Mouse (Mus musculus): ENCODE results near the gene Taok3. TPM values are rescaled to one million over a fixed set of nuclear protein-coding genes. Genes with fewer than 3 reads are reported as not detected.
A peak's percentile ranks its signal among the peaks of the same experiment; 100 is the strongest.

Taok3 gene
- polyA plus RNA-seq, 1 experiment from 2014 or later: 40.4 TPM

DNA sequence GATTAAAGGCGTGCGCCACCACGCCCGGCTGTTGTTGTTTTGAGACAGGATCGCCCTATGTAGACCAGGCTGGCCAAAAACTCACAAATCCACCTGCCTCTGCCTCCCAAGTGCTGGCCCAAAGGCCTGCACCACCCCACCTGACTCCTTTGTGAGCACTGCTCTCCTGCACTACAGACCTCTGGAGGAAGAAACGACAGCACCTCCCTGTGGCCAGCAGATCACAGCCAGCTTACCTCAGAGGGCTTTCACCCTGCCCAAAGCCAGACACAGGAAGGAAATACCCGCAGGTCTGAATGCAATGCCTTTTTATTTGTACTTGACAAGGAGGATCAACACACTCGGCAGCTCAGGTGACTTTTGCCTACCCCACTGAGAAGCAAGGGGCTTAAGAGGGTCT lies 162.4 kb downstream of the Taok3 start:
- no peak overlapping the region for H3K27ac ChIP-seq (ENCODE audit: low read depth, low read length)

DNA sequence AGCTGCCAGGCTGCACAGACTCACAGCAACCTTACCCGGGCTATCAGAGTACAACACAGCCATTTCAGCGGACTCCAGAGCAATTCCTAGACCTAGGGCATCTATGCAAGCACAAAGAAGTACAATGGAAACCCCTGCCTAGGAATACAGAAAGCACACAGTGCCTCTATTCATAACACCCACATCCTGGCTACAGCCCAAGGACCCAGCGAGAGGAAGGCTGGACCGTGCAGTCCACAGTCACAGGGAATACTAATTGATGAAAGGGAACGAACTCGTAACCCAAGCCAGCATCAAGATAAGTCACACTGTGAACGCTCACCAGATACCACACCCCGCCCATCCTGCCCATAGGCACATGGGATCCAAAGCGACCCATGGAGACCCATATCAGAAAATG lies 164.1 kb downstream of the Taok3 start:
- Histone ChIP-seq H3K9me3 (ENCODE audit: control insufficient read depth) (no peaks in the 10 kb centered on the region), H3K4me3 (ENCODE audit: low read depth, low read length) (no peak overlapping the region), H3K36me3 (ENCODE audit: control insufficient read depth, insufficient read depth) (peaks cover 18% of the 10 kb centered on the region; the same call in 1 of the 2 replicates), H3K27ac (ENCODE audit: low read depth, low read length) (no peak overlapping the region), H3K4me2 (replicated peaks; ENCODE audit: low read depth) (no peak overlapping the region), H3K9ac (ENCODE audit: low read depth, low read length) (no peak overlapping the region), H3K27me3 (replicated peaks; ENCODE audit: control insufficient read depth, insufficient read depth, low read length) (no peaks in the 10 kb centered on the region), H3K4me1 (replicated peaks; ENCODE audit: control insufficient read depth, insufficient read depth, low read length) (0 out of 2 replicates have a peak, but pooled peaks cover 4% of the 10 kb centered on the region)
- TF ChIP-seq CTCF (IDR thresholded peaks at IDR 0.05; ENCODE audit: low read depth): no peak
- 80% methylated on average over 9 of the region's 9 CpGs for WGBS
- ATAC-seq: no peak

More for the DNA sequence above, 162.4 kb downstream of the Taok3 start:
- Histone ChIP-seq H3K4me3 (ENCODE audit: low read depth, low read length) (no peak overlapping the region), H3K9ac (ENCODE audit: low read depth, low read length) (no peak overlapping the region), H3K4me2 (replicated peaks; ENCODE audit: low read depth) (no peak overlapping the region), H3K4me1 (replicated peaks; ENCODE audit: control insufficient read depth, insufficient read depth, low read length) (no peaks in the 10 kb centered on the region), H3K9me3 (ENCODE audit: control insufficient read depth) (no peaks in the 10 kb centered on the region), H3K27me3 (replicated peaks; ENCODE audit: control insufficient read depth, insufficient read depth, low read length) (no peaks in the 10 kb centered on the region), H3K36me3 (ENCODE audit: control insufficient read depth, insufficient read depth) (peaks cover 18% of the 10 kb centered on the region; the same call in 1 of the 2 replicates)
- ATAC-seq: no peak
- 86% methylated on average over 8 of the region's 8 CpGs for WGBS
- peak; percentile 38 for TF ChIP-seq CTCF (IDR thresholded peaks at IDR 0.05; ENCODE audit: low read depth)

DNA sequence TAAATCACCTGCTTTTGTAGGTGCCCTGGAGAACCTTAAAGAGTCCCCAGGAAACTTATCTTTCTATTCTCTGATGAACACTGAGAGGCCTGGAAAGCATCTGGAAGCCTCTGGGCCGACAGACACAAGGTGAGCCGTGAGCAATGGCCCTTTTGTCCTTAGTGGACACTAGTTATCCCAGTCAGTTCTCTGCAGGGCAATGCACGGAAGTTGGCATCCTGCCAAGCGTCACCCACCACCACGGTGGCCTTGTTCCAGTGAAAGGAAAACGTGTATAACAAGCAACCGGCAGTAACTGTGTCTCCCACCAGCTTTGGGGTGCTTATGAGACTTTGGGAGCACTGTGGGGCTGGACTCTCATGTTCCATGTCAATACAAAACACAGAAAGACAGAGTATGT lies 164.8 kb downstream of the Taok3 start:
- no peak for TF ChIP-seq CTCF (IDR thresholded peaks at IDR 0.05; ENCODE audit: low read depth)
- no peak overlapping the region for H3K9ac ChIP-seq (ENCODE audit: low read depth, low read length)
- no peak for ATAC-seq
- H3K9me3 ChIP-seq (ENCODE audit: control insufficient read depth): no peaks in the 10 kb centered on the region
- H3K36me3 ChIP-seq (ENCODE audit: control insufficient read depth, insufficient read depth): peaks cover 18% of the 10 kb centered on the region; the same call in 1 of the 2 replicates
- H3K4me2 ChIP-seq (replicated peaks; ENCODE audit: low read depth): no peak overlapping the region
- no peak overlapping the region for H3K27ac ChIP-seq (ENCODE audit: low read depth, low read length)
- no peak overlapping the region for H3K4me3 ChIP-seq (ENCODE audit: low read depth, low read length)
- H3K4me1 ChIP-seq (replicated peaks; ENCODE audit: control insufficient read depth, insufficient read depth, low read length): 0 out of 2 replicates have a peak, but pooled peaks cover 4% of the 10 kb centered on the region
- no peaks in the 10 kb centered on the region for H3K27me3 ChIP-seq (replicated peaks; ENCODE audit: control insufficient read depth, insufficient read depth, low read length)
- 59% methylated on average over 7 of the region's 7 CpGs for WGBS

DNA sequence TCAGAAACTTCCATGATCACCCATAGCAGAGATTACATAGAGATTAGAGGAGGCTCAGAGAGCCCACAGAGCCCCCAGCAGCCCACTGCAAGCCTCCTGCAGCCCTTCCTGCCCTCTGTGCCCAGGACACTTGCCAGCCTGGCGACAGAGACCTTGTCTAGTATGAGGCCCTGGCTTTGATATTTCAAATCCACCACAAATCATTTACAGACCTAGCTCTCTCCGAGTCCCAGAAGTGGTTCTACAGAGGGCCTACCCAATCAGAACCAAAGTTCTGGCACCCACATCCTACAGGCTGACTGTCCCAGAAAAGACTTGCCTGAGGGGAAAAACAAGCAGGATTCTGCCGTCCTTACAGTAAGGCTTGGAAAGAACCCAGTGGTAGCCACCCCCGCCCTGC lies 165.3 kb downstream of the Taok3 start:
- no peak for ATAC-seq
- TF ChIP-seq CTCF (IDR thresholded peaks at IDR 0.05; ENCODE audit: low read depth): no peak
- 64% methylated on average over 4 of the region's 4 CpGs for WGBS
- no peaks in the 10 kb centered on the region for H3K9me3 ChIP-seq (ENCODE audit: control insufficient read depth)
- no peak overlapping the region for H3K27ac ChIP-seq (ENCODE audit: low read depth, low read length)
- H3K4me1 ChIP-seq (replicated peaks; ENCODE audit: control insufficient read depth, insufficient read depth, low read length): 0 out of 2 replicates have a peak, but pooled peaks cover 4% of the 10 kb centered on the region
- no peak overlapping the region for H3K4me3 ChIP-seq (ENCODE audit: low read depth, low read length)
- peaks cover 18% of the 10 kb centered on the region; the same call in 1 of the 2 replicates for H3K36me3 ChIP-seq (ENCODE audit: control insufficient read depth, insufficient read depth)
- no peak overlapping the region for H3K4me2 ChIP-seq (replicated peaks; ENCODE audit: low read depth)
- no peaks in the 10 kb centered on the region for H3K27me3 ChIP-seq (replicated peaks; ENCODE audit: control insufficient read depth, insufficient read depth, low read length)
- no peak overlapping the region for H3K9ac ChIP-seq (ENCODE audit: low read depth, low read length)

DNA sequence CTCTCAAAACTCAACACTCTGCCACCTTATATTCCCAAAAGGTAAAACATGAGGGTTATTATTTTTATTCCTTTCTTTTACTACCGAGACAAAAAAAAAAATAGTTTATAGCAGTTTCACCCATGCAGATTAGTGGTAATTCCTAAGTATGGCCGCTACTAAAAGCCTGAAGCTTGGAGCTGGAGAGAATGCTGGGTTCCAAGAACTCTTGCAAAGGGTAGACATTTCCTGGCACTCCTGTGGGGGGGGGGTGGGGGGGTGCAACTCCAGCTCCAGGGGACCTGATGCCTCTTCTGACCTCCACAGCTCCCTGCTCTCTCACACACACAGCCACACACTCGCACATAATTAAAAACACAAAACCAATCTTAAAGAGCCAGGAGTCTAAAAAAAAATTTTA lies 166.4 kb downstream of the Taok3 start:
- no peak for ATAC-seq
- no peak for TF ChIP-seq CTCF (IDR thresholded peaks at IDR 0.05; ENCODE audit: low read depth)
- Histone ChIP-seq H3K36me3 (ENCODE audit: control insufficient read depth, insufficient read depth) (peaks cover 18% of the 10 kb centered on the region; the same call in 1 of the 2 replicates), H3K9me3 (ENCODE audit: control insufficient read depth) (no peaks in the 10 kb centered on the region), H3K27ac (ENCODE audit: low read depth, low read length) (no peak overlapping the region), H3K4me2 (replicated peaks; ENCODE audit: low read depth) (peak overlapping the region; percentile 86), H3K4me1 (replicated peaks; ENCODE audit: control insufficient read depth, insufficient read depth, low read length) (0 out of 2 replicates have a peak, but pooled peaks cover 4% of the 10 kb centered on the region), H3K27me3 (replicated peaks; ENCODE audit: control insufficient read depth, insufficient read depth, low read length) (no peaks in the 10 kb centered on the region), H3K4me3 (ENCODE audit: low read depth, low read length) (peak overlapping the region; percentile 72), H3K9ac (ENCODE audit: low read depth, low read length) (peak overlapping the region; percentile 62; the same call in 1 of the 2 replicates)
- WGBS: 39% methylated on average over 3 of the region's 3 CpGs

DNA sequence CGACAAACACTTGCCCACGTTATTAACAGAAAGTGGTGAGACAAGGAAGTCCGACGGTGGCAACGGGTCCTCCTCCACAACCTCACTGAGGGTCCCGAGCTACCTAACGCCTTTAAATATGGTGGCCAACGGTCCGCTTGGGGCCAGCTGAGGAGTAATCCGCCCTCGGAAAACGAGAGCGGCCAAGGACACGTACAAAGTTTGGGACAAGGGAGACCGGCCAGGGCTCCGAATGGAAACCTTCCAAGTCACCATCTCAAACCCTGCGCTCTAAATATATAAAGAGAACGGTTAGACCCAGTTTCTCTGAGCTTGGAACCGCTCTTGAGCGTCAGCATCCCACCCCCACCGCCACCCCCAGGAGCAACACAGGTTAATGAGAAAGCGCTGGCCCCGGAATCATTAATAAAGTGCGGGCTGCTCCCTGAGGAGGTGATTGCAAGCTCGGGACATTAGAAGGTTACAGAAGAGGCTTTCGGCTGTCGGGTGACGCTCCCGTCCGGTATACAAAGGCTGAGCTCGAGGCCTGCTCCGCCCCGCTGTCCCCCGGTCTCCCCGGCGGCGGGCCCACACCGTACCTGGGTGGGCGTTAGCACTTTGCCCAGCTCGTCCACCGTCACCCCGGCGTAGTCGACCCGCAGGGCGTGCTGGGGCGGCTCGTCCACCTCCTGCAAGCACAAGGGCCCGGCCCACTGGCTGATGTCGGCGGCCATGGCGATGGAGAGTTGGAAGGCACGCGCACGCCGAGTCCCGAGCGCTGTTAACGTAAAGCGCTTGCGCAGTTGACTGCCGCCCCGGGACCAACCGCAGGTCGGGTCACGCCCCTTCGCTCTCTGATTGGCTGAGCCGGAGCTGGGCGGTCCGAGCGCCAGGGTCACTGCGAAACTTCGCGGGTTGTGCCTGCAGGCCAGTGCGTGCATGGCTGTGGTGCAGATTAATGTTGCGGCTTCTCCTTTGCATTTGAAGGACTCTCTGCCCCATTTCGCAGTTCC lies 167.2 kb downstream of the Taok3 start, which contains the start of gene Pebp1:
Gene Pebp1, minus strand, starts transcription at position 795 of the 992 bp plus-strand sequence.
- H3K9me3 ChIP-seq (ENCODE audit: control insufficient read depth): no peaks in the 10 kb centered on the region
- no peak; the same call in 1 of the 2 replicates for TF ChIP-seq CTCF (IDR thresholded peaks at IDR 0.05; ENCODE audit: low read depth)
- H3K27ac ChIP-seq (ENCODE audit: low read depth, low read length): peak within 1 kb of the TSS; percentile 57
- under 1% methylated on average over 71 of the region's 77 CpGs for WGBS
- ATAC-seq: peak; percentile 94
- H3K4me3 ChIP-seq (ENCODE audit: low read depth, low read length): peak within 1 kb of the TSS; percentile 72
- H3K36me3 ChIP-seq (ENCODE audit: control insufficient read depth, insufficient read depth): peaks cover 16% of the 10 kb centered on the region; the same call in 1 of the 2 replicates
- 0 out of 2 replicates have a peak, but pooled peaks cover 4% of the 10 kb centered on the region for H3K4me1 ChIP-seq (replicated peaks; ENCODE audit: control insufficient read depth, insufficient read depth, low read length)
- peak within 1 kb of the TSS; percentile 86 for H3K4me2 ChIP-seq (replicated peaks; ENCODE audit: low read depth)
- H3K9ac ChIP-seq (ENCODE audit: low read depth, low read length): peak within 1 kb of the TSS; percentile 62
- no peaks in the 10 kb centered on the region for H3K27me3 ChIP-seq (replicated peaks; ENCODE audit: control insufficient read depth, insufficient read depth, low read length)
